Mouse (Mus musculus): ENCODE measurements around the gene Papss1.

GRCm38 (mm10) chr3:131689949-131690348 lies 125.4 kb downstream of the Papss1 start:
- TF ChIP-seq POLR2A (IDR thresholded peaks at IDR 0.05; ENCODE audit: borderline replicate concordance, insufficient read depth, low read length): no peak
- TF ChIP-seq CTCF (IDR thresholded peaks at IDR 0.05; ENCODE audit: borderline replicate concordance, insufficient read depth, low read depth, low read length): no peak

Measured in cerebellum, adult 2 months (tissue).